Mouse (Mus musculus) hindbrain, embryonic 10.5 days (tissue): ENCODE results near the gene Caln1. TPM values are rescaled to one million over a fixed set of nuclear protein-coding genes. Genes with fewer than 3 reads are reported as not detected.

ENCODE experiments used
- DNase-seq: peaks from one replicate; pipeline ENCODE4 v3.0.0-alpha.2; 2017; ENCODE audit warnings: low spot score
- H3K27ac ChIP-seq: fragments of 300-500 bp; sonication (generic); 2 replicates; pipeline ENCODE4 v1.5.1; 2016; ENCODE audit warnings: mild to moderate bottlenecking, moderate library complexity
- H3K27me3 ChIP-seq: fragments of 300-500 bp; sonication (generic); 2 replicates; pipeline ENCODE4 v1.6.1; 2016; ENCODE audit warnings: mild to moderate bottlenecking; ENCODE audit not compliant: poor library complexity, insufficient read depth, severe bottlenecking
- H3K36me3 ChIP-seq: fragments of 300-500 bp; sonication (generic); 2 replicates; pipeline ENCODE4 v1.6.1; 2016; ENCODE audit warnings: mild to moderate bottlenecking, moderate library complexity
- H3K4me1 ChIP-seq: fragments of 300-500 bp; sonication (generic); replicated peaks from 2 replicates; pipeline ENCODE4 v1.6.1; 2016; ENCODE audit warnings: mild to moderate bottlenecking
- H3K4me3 ChIP-seq: fragments of 300-500 bp; sonication (generic); 2 replicates; pipeline ENCODE4 v1.5.1; 2016; ENCODE audit warnings: mild to moderate bottlenecking, moderate library complexity
- H3K9me3 ChIP-seq: fragments of 300-500 bp; sonication (generic); 2 replicates; pipeline ENCODE4 v1.6.1; 2016; ENCODE audit warnings: mild to moderate bottlenecking, moderate library complexity
- WGBS: fragments of 180-500 bp; shearing (Covaris S2); methylation state at CpG from one replicate; pipeline ENCODE4 v1.1.7; 2016; 5-methylcytosine and 5-hydroxymethylcytosine counted together
- polyA plus RNA-seq: library from polyadenylated mRNA; unstranded; fragments of >200 nt; fragmentation: Nextera tagmentation; extraction: Ambion mirVana; gene quantifications from 2 replicates; pipeline ENCODE4 v1.2.1, GENCODE M21; 2016

The Caln1 gene
- polyA plus RNA-seq, 1 experiment from 2014 or later, result 0.93 TPM

DNA sequence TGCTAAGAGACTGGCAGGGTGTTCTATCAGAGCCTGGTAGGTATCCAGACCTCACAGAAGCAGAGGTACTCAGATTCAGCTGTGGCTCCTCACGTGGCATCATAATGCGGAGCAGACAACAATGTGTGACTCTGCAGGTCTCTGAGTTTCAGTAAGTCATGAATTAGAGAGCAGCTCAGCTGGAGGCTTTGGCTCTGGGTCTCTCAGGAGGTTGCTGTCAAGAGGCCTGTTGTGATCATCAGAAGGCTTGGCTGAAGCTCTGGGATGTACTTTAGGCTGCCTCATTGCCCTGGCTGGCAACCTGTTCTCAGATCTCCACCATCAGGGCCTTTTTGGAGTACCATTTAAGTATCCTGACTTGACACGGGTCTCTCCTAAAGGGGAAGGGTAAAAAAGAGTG, 303.8 kb downstream of the Caln1 start:
- no peaks in the 10 kb centered on the region for H3K4me1 ChIP-seq
- WGBS, result 61% methylated on average over 3 of the region's 3 CpGs
- no peak for DNase-seq
- no peak overlapping the region for H3K4me3 ChIP-seq
- no peaks in the 10 kb centered on the region for H3K27me3 ChIP-seq
- H3K36me3 ChIP-seq, result no peaks in the 10 kb centered on the region
- H3K27ac ChIP-seq, result no peak overlapping the region
- H3K9me3 ChIP-seq, result no peaks in the 10 kb centered on the region

DNA sequence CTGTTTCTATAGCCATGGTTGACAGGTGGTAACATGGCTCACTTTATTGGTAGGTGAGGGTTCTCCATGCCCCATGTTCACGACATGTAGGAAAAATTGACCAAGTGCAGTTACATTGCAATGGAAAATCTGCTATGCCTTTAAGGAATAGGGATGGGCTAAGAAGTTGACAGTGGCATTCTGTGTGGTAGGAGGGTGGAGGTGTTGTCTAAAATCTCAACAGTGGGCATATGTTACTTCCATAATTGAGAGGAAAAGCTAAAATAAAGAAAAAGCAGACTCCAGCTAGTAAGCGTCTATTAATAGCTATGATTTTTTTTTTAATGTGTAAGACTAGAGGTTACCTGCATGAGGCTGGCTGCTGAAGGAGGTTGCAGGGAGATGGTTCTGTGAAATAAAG, 308.6 kb downstream of the Caln1 start:
- H3K27ac ChIP-seq, result no peak overlapping the region
- H3K4me1 ChIP-seq, result no peaks in the 10 kb centered on the region
- no peaks in the 10 kb centered on the region for H3K9me3 ChIP-seq
- WGBS, result 93% methylated on average over 2 of the region's 2 CpGs
- H3K4me3 ChIP-seq, result no peak overlapping the region
- no peaks in the 10 kb centered on the region for H3K27me3 ChIP-seq
- no peak for DNase-seq
- H3K36me3 ChIP-seq, result no peaks in the 10 kb centered on the region

DNA sequence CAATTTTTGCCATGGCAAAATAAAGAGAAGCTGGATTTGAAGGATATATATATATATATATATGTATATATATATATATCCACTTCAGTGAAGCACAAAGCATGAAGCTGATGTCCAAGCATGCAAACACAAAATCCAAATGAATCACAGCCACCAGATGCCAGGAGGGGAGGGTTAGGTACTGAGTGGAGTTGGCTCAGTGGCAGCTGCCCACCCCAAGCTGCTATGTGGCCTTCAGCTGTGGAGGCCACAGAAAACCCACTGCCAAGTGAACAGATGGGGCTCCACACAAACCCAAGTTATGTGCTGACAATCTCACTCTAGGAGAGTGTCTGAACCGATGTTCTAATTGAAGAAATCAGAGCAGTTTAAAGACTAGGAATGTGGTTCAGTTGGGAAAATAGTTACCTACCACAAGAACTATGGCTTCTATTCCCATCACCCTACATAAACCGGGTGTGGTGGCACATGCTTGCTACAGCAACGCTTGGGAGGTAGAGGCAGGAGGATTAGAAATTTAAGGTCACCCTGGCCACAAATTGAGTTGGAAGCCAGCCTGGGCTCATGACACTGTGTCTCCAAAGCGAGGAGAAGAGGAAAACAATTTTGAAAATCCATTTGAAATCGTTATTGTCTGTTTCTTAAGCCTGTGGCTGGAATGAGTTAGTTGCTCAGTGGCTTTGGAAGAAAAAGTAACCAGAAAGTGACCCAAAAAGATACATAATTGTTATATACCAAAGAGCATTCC, 316.8 kb downstream of the Caln1 start:
- H3K36me3 ChIP-seq, result no peaks in the 10 kb centered on the region
- H3K27me3 ChIP-seq, result no peaks in the 10 kb centered on the region
- no peak overlapping the region for H3K27ac ChIP-seq
- H3K9me3 ChIP-seq, result no peaks in the 10 kb centered on the region
- no peak for DNase-seq
- H3K4me3 ChIP-seq, result no peak overlapping the region
- WGBS, result 88% methylated on average over 5 of the region's 5 CpGs
- H3K4me1 ChIP-seq, result peaks cover 6% of the 10 kb centered on the region

DNA sequence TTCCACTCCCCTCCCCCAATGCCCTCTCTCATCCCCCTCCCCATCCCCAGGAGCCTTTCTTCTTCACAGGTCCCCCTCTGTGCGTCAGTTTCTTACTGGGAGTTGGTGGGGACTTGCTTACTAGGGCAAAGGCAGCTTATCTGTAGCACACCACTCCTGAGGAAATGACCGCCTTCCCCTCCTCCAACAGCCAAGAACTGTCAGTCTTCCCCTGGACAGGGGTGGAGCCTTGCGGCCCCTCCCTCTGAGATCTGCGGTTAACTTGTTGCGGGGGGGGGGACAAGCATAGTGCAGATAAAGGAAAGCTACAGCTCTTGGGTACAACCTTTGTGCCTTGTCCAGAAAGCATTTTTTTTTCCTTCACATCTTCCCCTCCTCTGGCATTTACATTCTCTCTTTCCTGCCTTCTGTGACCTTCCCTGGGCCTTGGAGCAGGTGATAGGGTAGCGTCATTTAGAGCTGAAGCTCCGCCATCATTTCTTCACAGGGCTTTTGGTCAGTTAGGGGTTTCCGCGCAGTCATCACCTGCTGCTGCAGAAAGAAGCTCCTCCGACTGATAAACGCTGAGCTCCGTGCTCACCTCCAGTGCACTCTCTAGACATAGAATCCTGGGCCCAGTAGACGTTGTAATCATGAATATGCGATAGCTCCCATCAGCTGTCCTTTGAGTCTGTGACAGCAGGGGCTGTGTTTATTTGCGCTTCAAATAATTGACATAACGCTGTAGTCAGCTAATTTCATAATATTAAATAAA, 319.3 kb downstream of the Caln1 start:
- H3K27ac ChIP-seq, result no peak overlapping the region
- no peak for DNase-seq
- WGBS, result 46% methylated on average over 16 of the region's 16 CpGs

DNA sequence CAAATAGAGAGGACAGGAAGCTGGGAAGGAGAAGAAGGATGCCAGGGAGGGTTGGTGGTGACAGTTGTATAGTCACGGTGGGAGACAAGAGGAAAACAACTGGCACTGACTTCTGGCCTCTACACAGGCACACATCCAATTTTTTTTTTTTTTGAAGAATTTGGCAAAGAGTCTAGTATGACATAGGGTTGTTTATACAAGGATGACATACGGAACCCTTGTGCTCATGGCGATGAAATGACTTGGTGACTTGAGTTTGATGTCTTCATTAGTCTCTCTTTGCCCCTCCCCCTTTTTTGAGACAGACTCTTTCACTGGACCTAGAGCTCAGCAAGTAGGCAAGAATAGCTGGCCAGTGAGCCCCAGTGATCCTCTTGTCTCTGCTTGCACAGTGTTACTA, 322.1 kb downstream of the Caln1 start:
- Histone ChIP-seq H3K4me3 (no peak overlapping the region), H3K36me3 (no peaks in the 10 kb centered on the region), H3K27me3 (no peaks in the 10 kb centered on the region), H3K9me3 (no peaks in the 10 kb centered on the region), H3K27ac (no peak overlapping the region), H3K4me1 (peaks cover 6% of the 10 kb centered on the region)
- 82% methylated on average over 3 of the region's 3 CpGs for WGBS
- DNase-seq, result no peak

More for the DNA sequence above, 319.3 kb downstream of the Caln1 start:
- Histone ChIP-seq H3K36me3 (no peaks in the 10 kb centered on the region), H3K27me3 (no peaks in the 10 kb centered on the region), H3K4me1 (peaks cover 6% of the 10 kb centered on the region), H3K9me3 (no peaks in the 10 kb centered on the region), H3K4me3 (no peak overlapping the region)

DNA sequence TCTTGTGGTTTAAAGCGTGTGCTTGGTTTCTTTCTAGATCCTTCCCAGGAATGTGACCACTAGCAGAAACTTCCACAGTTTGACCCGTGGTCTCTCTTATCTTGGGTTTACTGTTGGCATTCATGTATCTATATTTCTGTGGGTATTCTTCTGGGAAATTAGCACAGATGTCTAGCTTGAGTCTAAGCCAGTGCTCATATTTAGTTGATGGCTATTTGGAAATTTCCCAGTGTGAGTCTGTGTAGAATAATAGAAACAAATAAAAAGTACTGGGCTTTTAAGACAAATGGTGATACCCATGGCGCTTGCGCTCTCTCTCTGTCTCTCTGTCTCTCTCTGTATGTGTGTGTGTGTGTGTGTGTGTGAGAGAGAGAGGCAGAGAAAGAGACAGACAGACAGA, 330.2 kb downstream of the Caln1 start:
- 95% methylated on average over 4 of the region's 4 CpGs for WGBS
- Histone ChIP-seq H3K27me3 (no peaks in the 10 kb centered on the region), H3K27ac (no peak overlapping the region), H3K36me3 (no peaks in the 10 kb centered on the region), H3K4me1 (no peaks in the 10 kb centered on the region), H3K4me3 (no peak overlapping the region), H3K9me3 (no peaks in the 10 kb centered on the region)
- DNase-seq, result no peak

DNA sequence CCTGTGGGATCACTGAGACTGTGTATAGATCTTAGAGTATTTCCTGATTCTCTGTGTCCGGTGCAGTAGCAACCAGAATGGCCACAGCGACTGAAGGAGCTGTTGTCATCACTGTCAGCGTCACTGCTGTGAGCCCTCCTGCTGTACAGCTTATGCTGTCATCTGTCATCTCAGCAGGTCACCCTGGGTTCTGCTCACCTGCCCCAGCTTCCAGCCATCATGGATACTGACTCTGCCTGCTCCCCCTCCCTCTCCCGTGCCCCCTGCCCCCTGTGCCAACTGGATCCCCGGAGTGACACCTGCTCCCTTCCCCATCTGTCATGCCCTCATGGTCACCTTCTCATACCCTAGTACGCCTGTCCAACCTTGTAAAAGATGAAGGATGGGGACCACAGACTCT, 332.5 kb downstream of the Caln1 start:
- no peak for DNase-seq
- Histone ChIP-seq H3K4me1 (no peaks in the 10 kb centered on the region), H3K4me3 (no peak overlapping the region), H3K27ac (no peak overlapping the region), H3K36me3 (no peaks in the 10 kb centered on the region), H3K27me3 (no peaks in the 10 kb centered on the region), H3K9me3 (no peaks in the 10 kb centered on the region)
- WGBS, result 76% methylated on average over 6 of the region's 6 CpGs

DNA sequence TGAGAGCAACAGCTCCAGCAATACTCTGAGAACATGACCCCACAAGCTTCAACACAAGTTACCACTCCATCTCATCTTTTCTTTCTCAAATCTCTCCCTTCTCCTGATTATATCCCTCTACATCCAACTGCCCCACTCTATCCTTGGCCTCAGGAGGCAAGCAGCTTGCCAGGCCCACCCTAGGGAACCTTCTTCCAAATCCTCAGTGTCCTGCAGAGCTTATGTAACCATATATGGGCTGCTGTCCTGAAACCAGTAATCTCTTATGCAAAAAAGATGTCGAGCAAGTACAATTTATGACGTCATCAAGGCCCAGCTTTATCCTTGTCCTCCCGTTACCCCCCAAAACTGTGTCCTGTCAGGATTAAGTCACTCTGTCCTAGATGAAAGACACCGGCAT, 333.1 kb downstream of the Caln1 start:
- no peak for DNase-seq
- no peaks in the 10 kb centered on the region for H3K9me3 ChIP-seq
- H3K4me1 ChIP-seq, result no peaks in the 10 kb centered on the region
- H3K36me3 ChIP-seq, result no peaks in the 10 kb centered on the region
- no peak overlapping the region for H3K27ac ChIP-seq
- no peaks in the 10 kb centered on the region for H3K27me3 ChIP-seq
- WGBS, result 87% methylated on average over 4 of the region's 4 CpGs
- H3K4me3 ChIP-seq, result no peak overlapping the region

DNA sequence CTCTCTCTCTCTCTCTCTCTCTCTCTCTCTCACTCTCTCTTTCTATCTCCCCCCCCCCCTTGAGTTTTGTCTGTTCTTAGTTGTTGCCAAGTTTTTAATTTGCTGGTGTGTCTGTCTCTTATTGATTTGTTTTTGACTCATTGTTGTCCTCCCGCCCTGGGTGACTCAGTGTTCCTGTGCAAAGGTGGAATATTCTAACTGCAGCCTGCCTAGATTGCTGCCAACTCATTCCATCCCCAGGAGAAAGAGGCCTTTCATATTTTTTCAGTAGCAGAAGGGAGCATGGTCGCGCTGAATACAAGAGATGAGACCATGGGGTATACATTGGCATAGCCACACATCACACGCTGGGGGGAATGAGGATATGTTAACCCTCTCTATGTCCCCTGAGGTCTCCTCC, 335.6 kb downstream of the Caln1 start:
- H3K4me3 ChIP-seq, result no peak overlapping the region
- no peak for DNase-seq
- no peaks in the 10 kb centered on the region for H3K27me3 ChIP-seq
- WGBS, result 87% methylated on average over 4 of the region's 4 CpGs
- no peaks in the 10 kb centered on the region for H3K36me3 ChIP-seq
- no peaks in the 10 kb centered on the region for H3K9me3 ChIP-seq
- H3K4me1 ChIP-seq, result no peaks in the 10 kb centered on the region
- H3K27ac ChIP-seq, result no peak overlapping the region

DNA sequence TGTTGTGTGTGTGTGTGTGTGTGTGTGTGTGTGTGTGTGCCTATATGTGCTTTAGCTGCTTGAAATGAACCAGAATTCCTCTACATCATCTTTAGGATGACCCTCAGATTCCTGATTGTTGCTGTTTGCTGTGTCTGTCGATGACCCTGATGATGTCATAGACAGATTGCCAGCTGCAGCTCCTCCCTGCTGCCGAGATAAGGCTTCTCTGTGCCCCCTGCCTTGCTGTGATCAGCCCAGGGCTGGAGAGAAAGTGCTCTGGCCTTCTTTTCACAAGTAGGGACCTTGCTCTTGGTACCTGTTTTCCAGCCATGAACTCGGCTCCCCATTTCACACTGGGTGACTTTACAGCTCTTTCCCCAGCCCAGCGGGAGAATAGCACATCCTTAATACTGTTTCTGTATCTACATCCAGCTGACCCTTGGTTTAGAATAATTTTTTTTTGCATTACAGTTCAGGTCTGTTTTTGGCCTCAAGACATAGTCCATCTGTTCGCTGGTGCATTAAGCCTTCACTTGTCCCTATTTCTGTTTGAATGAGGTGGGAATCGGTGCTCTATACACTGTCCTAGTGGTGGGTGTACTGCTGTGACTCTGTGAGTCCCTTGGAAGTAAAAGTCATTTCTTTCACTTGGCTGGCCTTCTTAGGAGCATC, 337.1 kb downstream of the Caln1 start:
- no peaks in the 10 kb centered on the region for H3K27me3 ChIP-seq
- WGBS, result 76% methylated on average over 6 of the region's 6 CpGs
- H3K9me3 ChIP-seq, result no peaks in the 10 kb centered on the region

DNA sequence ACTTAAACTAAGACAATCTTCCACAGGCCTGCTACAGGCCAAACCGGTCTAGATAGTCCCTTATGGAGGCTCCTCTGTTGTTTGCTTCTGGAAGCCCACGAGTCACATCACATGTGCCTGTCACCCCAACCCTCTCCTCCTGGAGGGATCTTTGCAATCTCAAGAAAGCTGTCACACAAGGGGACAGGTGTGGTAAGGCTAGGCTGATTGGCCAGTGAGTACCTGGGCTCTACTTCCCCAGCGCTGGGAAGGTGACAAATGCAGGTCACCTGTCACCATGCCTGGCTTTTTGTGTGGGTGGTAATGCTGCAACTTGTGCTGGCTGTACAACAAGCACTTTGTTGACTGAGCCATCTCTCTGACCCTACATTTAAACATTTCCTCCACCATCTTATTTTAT, 338.5 kb downstream of the Caln1 start:
- H3K4me3 ChIP-seq, result no peak overlapping the region
- H3K9me3 ChIP-seq, result no peaks in the 10 kb centered on the region
- no peaks in the 10 kb centered on the region for H3K27me3 ChIP-seq
- H3K4me1 ChIP-seq, result no peaks in the 10 kb centered on the region
- WGBS, result 83% methylated on average over 3 of the region's 3 CpGs
- H3K27ac ChIP-seq, result no peak overlapping the region
- no peaks in the 10 kb centered on the region for H3K36me3 ChIP-seq
- DNase-seq, result no peak

More for the DNA sequence above, 337.1 kb downstream of the Caln1 start:
- no peaks in the 10 kb centered on the region for H3K4me1 ChIP-seq
- H3K27ac ChIP-seq, result no peak overlapping the region
- H3K4me3 ChIP-seq, result no peak overlapping the region
- DNase-seq, result no peak
- H3K36me3 ChIP-seq, result no peaks in the 10 kb centered on the region

DNA sequence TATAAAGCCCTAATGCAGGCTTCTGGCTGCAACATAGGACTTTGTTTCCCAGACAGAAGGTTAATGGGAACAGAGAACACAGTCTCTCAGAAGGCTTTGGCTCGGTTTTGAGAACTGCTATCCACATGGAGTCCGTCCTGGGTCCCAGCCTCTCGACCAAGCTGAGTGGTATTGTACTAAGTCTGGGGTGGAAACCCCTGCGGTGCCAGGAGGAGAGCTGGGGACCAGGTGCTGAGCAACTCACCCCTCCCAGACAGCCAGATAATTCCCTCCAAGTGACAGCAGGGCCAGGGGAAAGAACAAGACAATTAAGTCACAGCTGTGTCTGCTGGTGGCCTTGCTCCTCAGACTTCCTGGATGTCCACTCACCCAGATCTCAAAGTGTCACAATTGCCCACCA, 339.4 kb downstream of the Caln1 start:
- H3K27me3 ChIP-seq, result no peaks in the 10 kb centered on the region
- 73% methylated on average over 4 of the region's 4 CpGs for WGBS
- no peak overlapping the region for H3K4me3 ChIP-seq
- no peak overlapping the region for H3K27ac ChIP-seq
- no peak for DNase-seq
- no peaks in the 10 kb centered on the region for H3K36me3 ChIP-seq
- H3K4me1 ChIP-seq, result no peaks in the 10 kb centered on the region
- H3K9me3 ChIP-seq, result no peaks in the 10 kb centered on the region

DNA sequence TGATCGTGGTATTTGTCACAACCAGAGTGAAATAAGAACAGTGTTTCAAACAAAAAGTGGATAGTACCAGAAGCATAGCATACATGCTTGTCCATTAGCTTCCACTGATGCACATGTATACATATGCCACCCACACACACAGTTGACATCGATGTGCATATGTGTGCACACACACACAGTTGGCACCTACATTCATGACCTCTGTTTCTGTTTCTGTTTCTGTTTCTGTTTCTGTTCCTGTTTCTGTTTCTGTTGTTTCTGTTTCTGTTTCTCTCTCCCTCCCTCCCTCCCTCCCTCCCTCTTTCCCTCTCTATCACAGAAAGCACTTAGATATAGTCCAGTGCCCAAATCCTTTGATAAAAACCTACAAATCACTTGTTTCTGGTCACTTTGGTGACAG, 342.4 kb downstream of the Caln1 start:
- H3K36me3 ChIP-seq, result no peaks in the 10 kb centered on the region
- no peak overlapping the region for H3K27ac ChIP-seq
- no peaks in the 10 kb centered on the region for H3K9me3 ChIP-seq
- H3K4me1 ChIP-seq, result no peaks in the 10 kb centered on the region
- H3K27me3 ChIP-seq, result no peaks in the 10 kb centered on the region
- DNase-seq, result no peak
- no peak overlapping the region for H3K4me3 ChIP-seq
- WGBS, result 89% methylated on average over 2 of the region's 2 CpGs
